Mouse (Mus musculus): Measurements from ENCODE around the gene Npepl1.
A peak's percentile ranks its signal among the peaks of the same experiment; 100 is the strongest.

The Npepl1 gene

GRCm38 (mm10) chr2:174110783-174111549 is 817 bp downstream of the Npepl1 start:
- peak; percentile 15 to 34 for DNase-seq

- no peak for DNase-seq
Measured at GRCm38 (mm10) chr2:174112931-174113330, 2.8 kb downstream of the Npepl1 start.

DNA sequence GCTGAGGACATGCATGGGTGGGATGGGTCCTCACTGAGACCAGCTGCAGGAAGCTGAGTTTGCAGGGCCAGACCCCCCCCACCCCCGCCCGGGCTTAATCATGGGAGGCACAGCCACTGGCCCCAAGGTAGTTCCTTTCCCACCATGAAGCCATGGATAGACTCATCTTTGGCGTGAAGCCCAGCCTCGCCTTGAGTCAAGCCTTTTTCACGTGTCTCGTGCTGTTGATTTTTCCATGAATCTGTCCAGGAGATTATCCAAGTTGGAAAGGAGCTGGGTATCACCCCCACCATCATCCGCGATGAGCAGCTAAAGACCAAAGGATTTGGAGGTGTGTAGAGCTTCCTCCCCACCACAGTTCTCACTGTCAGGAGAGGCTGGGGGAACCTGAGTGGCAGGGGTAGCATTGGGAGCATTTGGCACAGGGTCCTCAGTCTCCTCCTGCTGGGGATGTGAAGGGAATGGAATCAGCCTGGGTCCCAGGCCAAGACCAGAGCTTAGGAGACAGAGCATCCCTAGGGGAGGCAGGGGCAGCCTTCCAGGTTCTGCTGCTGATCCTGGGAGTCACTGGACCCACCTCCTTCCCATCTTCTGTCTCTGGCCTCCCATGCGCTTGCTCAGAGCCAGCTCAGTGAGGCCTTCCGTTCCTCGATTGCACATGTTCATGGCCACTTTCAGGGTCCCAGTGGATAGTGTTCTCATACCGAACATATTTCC is 4.2 kb downstream of the Npepl1 start:
- DNase-seq, result no peak

DNA sequence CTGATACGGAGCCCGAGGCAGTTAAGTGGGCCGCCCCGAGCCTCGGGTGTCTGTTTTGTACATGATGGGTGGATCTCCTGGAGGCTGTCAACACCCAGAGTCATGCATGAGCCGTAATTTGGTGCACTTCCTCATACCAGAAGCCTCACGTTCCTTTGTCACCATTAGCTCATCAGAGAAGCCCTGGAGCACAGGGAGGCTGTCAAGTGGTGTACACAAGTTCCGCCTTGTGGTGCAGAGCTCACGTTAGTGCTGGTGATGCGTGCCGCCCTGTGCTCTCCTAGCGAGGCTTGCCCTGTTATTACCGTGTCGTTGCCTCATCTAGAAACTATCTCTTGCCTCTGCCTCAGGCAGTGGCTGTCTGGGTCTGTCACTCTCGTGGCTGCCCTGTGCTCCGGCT is 6.8 kb downstream of the Npepl1 start:
- DNase-seq, result no peak

GRCm38 (mm10) chr2:174118141-174118540 is 8.0 kb downstream of the Npepl1 start:
- no peak for DNase-seq

GRCm38 (mm10) chr2:174119259-174119658 is 9.1 kb downstream of the Npepl1 start:
- no peak for DNase-seq

DNA sequence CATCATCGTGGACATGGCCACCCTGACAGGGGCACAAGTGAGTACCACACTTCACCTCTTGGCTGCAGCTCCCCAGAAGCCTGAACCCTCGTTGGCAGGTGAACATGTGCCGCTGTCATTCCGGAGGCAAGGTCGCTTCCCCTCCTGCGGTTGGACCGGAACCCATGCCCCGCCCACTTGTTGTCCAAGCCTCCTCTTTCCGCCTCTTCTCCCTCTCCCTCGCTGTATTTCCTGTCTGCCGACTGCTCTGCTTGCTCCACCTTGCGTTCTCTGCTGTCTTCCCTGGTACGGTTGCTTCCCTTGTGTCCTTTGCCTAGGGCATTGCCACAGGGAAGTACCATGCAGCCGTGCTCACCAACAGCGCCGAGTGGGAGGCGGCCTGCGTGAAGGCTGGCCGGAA is 10.5 kb downstream of the Npepl1 start:
- DNase-seq, result no peak

- no peak for DNase-seq
Measured at GRCm38 (mm10) chr2:174121411-174121947, 11.3 kb downstream of the Npepl1 start.

DNA sequence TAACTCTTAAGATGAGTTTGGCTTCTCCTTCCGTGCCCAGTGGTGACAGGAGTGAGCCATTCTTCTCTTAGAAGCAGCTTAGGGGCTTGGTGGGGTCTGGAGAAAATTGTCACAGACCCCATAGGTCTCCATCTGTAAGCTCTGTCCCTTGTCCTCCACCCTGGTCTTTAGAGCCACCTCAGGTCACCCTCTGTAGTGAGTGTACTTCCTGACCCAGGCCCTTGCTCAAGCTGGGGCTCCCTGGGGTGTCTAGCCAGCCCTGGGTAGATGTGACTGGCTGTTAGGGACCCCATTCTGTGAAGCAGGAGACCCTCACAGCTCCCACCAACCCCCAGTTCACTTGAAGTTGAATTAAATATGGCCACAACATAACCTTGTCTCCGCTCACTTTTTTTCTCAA is 12.2 kb downstream of the Npepl1 start:
- no peak for DNase-seq

DNA sequence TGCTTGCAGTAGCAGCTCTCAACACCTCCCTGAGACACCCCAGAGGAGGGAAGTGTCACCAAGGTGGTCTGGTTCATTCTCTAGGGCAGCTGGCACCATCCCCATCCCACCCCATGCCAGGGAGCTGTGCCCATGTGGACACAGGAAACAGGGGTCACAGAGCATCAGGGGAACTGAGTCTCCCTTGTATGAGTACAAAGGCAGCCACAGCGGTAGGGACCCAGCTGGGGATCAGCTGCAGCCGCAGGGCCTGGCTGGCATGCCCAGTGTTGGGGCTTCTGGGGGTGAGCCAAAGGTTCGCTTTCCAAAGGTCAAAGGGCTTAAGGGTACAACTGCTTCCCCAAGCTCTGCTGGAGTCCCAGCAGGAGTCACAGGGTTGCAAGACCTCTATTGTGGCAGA is 13.6 kb downstream of the Npepl1 start:
- no peak for DNase-seq

DNA sequence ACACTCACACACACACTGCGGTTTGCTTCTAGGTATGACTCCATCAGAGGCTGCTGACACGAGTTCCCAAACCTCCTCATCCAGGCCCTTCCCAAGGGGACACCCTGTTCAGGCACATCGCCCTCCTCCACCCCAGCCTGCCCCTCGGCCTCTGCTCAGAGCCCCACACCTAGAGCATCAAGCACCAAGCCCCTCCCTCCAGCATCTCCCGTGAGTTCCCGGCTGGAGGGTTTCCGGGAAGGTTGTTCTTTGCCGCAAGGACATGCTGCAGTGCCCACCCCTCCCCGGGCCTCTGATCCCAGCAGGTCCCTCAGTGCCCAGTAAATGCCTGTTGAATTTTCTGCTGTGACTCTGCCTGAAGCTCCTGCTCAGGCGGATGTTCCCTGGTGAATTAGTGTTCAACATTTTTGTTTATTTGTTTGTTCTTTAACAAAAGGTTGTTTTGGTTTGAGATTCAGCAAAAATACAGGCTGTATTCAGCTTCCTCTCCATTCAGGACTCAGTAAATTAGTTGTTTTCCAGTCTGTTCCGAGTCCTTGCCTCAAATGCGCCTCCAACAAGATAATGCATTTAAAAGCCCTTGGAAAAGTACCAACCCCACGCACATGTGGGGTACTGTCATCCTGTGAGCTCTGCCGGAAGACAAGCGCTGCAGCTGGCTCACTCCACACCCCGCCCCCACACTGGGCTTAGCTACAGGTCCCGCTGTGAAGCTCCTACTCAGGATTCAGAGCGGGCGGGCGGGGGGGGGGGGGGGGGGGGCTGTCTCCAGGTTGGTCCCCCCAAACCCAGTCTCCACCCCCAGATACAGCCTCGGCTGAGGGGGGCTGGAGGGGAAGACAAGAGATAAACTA is 16.6 kb downstream of the Npepl1 start:
- DNase-seq, result no peak

- no peak for DNase-seq
Measured at GRCm38 (mm10) chr2:174127376-174127713, 17.2 kb downstream of the Npepl1 start.

DNA sequence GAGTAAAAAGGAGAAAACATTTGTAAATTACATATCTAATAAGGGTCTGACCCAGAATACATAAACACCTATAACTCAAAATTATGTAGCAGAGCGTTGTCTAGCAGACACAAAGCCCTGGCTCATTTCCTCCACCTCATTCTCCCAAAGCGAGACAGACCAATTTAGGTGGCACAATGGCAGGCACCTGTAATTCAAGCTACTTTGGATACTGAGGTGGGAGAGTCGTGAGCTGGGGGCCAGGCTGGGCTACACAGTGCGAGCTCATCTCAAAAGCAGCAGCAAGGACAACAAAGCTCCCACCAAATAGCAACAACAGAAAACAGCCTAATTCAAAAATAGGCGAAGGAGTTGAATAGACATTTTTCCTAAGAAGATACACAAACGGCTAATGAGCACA is 18.8 kb downstream of the Npepl1 start:
- DNase-seq, result no peak

GRCm38 (mm10) chr2:174130468-174131097 is 20.4 kb downstream of the Npepl1 start:
- DNase-seq, result no peak

GRCm38 (mm10) chr2:174132413-174132969 is 22.3 kb downstream of the Npepl1 start:
- DNase-seq, result no peak

DNA sequence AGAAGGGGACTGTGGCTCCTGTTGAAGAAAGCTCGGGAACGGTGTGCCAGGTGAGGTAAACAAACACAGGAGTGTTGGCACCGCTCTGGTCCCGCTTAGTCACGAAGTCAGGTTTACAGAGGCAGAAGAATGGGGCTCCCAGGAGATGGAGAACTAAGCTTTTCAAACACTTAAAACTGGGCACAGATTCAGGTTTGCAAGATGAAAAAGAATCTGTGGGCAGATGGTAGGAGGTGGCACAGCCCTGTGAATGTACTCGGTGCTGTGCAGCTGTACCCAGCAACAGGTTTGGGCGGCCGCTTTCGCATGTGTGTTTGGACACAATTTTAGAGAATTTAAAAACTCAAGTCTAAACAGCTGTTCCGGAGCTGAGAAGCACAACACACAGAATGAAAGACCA is 48.9 kb downstream of the Npepl1 start:
- peak; percentile 74 to 84 for DNase-seq

DNA sequence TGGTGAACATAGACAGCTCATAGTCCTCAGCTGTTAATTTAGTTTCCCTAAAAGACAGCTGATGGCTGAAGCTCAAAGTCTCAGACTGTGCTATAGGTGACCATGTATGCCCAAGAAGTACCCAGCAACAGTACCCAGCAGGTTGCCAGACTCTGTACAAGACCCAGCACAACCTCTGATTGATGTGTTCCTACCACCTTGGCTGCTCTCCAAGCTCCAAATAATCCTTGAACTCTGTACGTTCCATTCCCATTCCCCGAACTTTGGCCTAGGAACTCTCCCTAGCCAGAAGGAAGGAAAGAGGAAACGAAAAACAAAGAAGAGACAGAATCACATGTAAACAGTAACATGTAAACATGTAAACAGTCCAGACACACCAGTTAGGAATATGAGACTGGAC is 50.3 kb downstream of the Npepl1 start:
- no peak for DNase-seq

All from lung, adult 18-20 months (tissue).